Mouse (Mus musculus) kidney, adult 8-10 months (tissue): ENCODE measurements around the gene Sgms1.
"Not testable (repeated sequence)": the region's sequence is repeated elsewhere in the genome, so short reads cannot be mapped to it uniquely, and the experiment has no call there.

Experiments used
- DNase-seq, 2 experiments: peaks; one replicate each; pipeline ENCODE4 v3.0.0; 2022

Gene Sgms1

DNA sequence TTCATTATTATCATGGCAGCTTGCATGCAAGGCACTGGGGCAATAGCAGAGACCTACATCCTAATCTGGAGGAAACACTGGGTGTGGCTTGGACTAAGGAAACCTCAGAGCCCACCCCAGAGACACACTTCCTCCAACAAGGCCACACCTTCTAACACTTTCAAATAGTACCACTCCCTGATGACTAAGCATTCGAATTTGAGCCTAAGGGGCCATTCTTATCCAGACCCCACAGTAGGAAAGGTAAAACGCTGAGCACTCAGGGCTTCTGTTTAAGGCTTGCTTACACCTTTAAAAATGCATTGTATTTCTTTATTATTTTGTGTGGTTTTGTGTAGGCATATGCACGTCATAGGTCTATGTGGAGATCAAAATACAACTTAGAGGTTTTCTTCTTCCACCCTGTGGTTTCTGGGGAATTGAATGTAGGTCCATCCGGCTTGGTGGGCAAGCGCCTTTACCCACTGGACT, 217.0 kb downstream of the Sgms1 start:
- no peak for DNase-seq

DNA sequence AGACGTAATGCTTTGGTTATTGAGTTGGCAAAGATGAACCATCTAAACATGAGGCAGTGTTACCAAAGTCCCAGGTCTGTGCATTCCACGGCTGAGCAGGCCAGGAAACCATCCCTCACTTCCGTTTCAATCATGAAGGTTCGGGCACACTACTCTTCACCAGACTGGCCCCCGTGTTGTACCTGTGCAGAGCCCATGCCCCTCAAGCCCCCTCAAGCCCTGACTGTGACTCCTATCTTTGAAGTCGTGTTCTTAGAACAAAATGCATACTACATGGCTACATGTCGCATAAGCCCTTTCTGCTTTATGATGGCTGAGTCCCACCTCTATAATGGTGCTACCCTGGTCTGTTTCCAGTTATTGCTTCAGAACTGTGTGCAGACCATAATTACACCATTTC, 217.5 kb downstream of the Sgms1 start:
- DNase-seq, result no peak

DNA sequence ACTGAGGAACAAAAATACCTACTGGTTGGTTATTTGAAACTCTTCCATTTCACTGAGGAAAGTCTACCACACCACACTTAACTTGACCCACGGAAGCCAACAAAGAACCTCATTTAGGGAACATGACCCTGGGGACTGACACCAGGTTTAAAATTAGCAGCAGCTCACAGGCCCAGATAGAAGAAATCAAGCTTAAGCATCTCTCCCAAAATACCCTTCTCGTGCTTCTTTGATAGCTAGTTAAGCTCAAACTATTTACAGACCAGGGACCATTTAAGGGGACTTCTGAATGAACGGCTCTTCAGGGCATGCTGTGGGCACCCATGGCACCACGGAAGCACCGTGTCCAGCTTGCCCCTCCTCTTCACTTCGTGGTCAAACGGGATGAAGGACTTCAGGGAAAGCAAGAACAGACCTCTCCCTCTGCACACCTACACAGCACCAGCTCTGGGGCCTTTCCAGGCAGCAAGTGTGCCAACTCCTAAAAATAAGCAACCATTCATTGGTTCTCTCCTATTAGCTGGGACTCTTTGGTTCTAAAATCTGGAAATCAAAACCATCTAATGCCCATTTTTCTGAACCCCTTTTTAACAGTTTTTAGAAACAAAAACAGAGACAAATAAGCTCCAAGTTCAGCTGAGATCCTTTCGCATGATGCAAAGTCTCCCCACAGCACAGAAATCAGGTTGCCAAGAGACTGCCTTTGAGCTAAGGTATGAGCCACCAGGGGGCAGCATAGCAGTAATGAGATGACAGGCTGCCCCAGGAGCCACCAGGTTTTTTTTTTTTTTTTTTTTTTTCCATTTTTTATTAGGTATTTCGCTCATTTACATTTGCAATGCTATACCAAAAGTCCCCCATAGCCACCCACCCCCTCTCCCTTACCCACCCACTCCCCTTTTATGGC, 219.6 kb downstream of the Sgms1 start:
- peak; percentile 68 to 84 for DNase-seq

DNA sequence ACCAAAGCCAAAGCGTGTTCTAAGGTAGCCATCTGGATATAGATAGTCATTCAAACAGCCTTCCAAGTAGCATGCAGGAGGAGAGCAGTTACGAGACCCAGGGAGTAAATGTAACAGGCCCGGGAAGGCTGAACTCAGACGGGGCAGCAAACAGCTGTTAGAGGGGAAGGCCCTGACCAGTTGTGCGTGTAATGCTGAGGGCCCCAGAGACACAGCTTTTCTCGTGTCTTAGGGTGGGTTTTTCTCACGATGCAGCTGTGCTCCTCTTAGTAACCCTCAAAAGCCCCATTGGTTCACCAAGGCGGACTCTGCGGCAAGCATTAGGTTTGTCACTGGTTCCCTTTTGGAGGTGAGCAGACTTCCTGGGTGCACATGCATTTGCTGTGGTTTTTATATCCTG, 221.5 kb downstream of the Sgms1 start:
- no peak for DNase-seq

DNA sequence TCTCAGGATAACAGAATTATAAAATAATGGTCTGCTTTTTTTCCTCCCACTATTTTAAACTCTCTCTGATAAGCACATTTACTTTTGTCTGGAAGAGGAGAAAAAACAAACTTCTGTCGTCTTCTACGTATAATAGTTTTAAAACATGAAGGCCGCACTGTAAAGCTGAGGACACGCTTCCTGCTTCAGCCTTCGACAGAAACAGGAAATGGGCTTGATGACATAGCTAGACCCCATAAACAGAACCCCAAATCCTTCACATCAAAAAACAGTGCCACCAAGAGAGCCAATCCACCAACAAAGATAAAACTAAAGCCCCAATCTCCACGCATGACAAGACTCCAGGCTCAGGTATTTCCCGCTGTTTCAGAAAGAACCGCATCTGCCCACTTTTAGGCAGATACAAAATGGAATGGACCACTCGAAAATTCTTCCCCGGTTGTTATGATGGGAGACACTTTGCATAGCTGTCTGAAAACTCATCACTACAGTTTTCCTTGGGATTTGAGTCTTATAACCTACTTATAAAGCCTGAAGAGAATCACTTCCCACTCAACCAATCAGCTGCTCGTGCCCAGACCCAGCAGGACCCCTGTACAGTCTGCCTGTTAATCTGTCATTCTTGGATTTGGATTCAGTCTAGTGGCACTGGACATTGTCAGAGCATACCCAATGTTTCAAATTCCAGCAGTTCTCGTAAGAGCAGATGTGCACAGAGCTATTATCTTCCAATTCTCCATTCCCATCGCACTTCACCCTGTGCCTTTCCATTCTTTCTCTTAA, 222.5 kb downstream of the Sgms1 start:
- DNase-seq, result no peak

DNA sequence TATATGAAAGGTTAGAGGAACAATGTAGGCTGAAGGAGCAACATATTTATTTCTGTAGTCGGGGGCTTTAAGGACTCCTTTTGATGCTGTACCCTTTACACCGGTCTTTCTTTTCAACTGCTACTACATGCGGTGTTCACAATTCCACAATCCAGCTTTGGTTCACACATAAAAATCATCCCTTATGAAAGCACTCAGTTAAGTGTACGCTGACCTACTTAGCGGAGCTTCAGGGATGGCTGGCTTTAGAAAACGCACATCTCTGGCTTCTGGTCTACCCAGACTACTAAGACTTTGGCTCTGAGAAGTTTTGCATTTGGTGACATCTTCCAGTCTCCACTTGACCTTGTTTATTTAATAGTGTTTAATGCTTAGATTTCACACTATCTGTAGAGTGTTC, 223.8 kb downstream of the Sgms1 start:
- DNase-seq, result no peak

DNA sequence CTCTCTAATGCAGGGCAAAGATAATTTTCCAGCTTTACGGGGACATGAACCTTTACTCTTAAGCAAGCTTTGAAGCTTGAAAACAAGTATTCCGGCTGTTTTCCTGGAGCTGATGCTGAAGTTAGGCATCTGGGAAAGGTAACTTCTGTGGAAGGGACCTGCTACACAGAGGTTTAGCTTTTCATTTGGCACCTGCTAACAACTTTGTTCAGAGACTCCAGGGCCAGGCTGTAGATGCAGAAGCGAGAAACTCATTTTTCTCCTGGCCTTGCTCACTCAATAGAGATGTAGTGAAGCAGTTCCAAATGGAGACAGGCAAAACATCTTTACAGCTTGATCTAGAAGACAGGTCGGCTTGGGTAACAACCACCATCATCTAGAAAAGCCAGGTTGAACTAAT, 225.4 kb downstream of the Sgms1 start:
- DNase-seq, result no peak

DNA sequence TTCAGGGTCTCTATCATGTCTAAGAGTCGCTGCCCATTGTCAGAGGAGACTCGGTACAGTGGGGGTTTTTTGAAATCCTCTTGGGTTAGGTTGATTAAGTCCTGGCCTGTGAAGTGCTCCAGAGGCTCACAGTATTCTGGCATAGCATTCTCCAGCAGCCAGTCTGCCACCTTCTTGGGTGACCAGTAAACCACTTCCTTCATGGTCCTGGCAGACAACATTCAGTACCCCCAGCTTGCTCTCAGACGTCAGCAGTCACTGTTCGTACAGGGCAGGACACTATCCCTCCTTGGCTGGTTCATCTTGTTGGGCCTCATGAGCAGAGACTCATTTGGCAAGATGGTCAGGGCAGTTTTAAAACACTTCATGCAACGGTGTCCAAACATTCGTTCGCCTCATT, 229.6 kb downstream of the Sgms1 start:
- DNase-seq, result no peak

DNA sequence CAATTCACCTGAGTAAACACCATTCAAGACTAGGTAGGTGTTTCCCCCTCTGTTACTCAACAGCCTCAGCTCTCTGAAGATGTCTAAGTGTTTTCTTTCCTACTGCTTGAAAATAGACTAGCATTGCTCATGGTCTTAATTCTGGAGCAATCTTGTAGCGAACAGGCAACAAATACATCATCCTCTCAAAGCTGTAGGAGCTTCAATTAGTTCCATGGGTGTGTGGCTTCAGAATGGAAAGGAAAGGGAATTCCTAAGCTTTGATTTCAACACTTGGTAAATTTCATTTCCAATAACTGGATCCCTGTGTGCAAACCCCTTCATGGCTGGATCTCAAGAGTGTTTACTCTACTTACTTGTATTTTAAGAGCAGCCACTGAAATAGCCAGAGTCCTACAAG, 230.3 kb downstream of the Sgms1 start:
- no peak for DNase-seq

DNA sequence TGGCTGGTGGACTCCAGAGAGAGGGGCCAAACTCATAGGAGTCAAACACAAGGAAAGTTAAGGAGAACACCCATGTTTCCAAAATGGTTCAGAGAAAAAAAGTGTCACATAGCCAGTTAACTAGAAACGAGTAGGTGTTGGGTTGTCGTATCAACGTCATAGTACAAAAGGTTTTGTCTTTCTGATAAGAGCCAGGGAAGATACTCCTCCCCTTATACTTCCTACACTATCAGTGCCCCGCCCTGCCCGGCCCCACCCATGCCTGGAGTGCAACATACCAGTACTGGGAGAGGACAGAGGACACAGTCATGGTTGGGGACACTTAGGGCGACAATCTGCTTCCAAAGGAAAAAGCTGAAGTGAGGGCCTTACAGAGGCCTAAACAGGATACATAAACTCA, 232.5 kb downstream of the Sgms1 start:
- no peak for DNase-seq

DNA sequence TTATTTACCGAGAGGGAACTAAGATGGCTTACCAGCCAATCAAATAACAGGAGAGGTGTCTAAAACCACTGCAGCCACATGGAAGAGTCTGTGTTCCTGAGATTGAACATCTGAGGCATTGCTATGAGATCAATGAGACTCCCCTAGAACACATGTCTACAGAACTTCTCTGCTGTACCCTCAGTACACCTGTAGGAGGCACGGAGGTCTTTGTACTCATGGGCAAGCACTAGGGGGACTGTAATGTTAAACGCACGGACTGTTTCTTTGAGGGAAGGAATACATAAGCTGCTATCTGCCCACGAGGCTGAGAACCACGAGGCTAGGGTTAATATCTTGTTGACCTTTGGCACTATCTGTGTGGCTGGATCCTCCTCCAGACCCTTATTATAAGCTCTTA, 237.0 kb downstream of the Sgms1 start:
- no peak for DNase-seq

DNA sequence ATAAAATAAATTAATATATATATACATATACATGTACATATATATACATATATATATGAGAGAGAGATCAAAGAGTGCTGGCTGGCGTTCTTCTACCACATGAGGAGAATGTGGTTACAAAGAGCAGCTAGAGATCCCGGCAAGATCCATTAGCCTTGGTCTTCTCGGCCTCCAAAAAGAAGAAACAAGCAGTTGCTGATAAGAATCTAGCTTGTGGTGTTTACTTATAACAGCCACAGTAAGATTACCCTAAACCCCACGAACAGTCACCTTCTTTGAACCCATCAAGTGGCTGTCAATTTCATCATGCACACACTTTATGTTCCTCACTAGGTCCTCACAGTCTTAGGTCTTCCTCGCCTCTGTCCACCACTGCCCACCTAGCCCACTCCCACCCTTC, 240.8 kb downstream of the Sgms1 start:
- DNase-seq, result no peak

DNA sequence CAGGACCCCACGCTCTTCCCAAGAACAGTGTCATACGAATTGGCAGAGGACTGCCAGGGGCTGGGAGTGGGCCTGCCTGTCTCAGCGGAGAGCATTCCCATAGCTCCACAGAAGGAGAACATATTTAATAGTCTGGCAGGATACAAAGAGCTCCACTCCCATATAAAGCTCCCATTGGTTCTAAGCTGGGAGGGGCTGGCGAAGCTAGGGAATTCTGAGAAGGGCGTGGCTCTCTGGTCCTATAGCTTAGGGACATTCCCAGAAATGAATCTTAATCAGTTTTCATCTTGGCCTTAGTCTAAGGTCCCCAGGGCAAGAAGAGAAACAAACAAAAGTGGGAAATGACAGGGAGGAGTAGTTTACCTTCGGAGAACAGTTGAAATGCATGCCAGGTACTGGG, 247.1 kb downstream of the Sgms1 start:
- no peak for DNase-seq

DNA sequence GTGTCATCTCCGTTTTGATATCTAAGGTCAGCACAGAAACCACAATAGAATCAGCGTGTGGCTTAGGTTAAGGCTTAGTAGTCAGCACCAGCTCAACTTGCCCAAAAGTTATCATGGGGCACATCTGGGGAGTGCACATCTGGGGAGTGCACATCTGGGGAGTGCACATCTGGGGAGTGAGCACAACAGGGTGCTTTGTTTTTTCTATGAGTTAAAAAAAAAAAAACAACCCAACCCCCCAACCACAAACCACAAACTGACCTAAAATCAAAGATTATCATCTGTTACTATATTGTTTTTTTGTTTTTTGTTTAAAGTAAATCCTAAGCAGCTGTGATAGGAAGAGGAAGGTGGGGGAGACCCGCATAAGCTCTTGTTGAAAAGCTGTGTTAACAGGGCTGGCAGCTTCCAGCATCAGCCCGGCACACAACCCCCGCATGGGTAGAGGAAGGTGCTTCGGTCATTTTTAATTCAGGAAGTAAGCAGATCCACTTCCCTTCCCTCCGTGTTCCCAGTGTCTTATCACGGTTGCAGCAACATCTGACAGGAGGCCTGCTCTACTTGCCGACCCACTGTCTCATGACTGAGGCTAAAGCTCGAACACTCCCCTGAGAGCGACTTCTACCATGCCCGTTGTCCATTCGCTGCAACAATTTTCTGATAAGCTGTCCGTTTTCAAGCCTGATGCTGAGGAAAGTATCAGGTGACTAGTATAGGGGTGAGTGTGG, 251.0 kb downstream of the Sgms1 start:
- DNase-seq, result no peak

DNA sequence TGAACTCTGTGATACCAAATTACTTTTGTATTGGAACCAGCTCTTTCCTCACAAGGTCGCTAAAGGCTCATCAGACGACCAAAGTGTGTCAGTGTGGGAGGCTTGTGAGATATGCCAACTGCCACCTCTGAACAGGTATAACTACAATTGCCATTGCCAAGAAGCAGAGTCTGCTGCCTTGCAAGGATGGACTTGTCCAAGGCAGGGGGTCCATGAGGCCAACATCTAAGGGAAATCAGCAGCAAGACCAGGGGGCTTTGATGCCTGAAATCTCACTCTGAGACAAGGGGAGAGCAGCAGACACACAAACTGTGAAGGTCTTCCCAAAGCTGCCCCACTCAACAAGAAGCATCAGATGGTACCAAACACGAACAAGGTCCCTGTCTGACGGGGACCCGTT, 251.6 kb downstream of the Sgms1 start:
- no peak for DNase-seq

DNA sequence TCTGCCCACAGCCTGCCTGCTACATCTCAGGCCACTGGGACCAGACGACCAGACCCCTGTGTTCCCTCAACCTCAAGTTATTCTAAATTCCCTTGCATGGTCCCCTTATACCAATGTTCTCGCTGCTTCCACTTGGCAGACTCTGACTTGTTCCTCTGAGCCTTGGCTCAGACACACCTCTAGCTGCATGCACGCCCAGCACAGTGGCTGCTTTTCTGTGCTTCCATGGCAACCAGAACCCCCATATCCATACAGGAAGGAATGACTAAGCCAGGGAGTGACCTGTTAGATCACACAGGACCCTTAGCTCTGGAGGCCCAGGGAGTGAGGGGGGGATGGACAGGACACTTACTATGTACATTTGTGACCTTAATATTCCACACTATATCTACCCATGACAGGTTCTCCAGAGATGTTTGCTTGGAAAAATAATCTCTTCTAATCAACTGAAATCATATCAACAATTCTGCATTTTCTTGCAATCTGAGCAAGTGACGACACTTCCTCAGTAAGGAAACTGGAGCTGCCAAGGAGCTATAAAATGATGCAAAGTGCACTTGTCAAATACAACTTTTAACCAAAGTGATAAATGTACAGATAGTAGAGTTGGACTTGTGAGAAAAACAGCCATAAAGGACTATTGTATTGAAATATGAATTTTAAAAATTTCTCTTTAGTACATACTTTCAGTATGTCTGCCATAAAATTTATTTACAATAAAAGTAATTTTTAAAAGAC, 252.5 kb downstream of the Sgms1 start:
- no peak for DNase-seq

DNA sequence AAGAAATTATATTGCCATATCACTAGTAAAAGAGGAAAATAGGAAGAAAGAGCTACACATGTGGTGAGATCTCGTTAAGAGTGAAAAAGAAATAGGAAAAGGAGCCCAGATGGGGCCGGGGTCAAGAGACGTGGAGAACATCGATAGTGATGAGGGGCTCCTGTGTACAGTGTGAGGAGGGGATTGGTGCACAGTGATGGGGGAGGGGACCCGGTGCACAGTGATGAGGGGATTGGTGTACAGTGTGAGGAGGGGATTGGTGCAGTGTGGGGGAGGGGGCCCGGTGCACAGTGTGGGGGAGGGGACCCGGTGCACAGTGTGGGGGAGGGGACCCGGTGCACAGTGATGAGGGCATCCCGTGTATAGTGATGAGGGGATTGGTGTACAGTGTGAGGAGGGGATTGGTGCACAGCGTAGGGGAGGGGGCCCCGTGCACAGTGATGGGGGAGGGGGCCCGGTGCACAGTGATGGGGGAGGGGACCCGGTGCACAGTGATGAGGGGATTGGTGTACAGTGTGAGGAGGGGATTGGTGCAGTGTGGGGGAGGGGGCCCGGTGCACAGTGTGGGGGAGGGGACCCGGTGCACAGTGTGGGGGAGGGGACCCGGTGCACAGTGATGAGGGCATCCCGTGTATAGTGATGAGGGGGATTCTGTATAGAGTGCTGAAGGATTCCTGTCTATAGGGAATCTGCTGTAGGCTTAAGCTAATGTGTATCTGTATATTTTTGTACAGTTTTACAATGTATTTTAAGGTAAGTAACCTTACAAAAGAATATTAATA, 257.6 kb downstream of the Sgms1 start:
- not testable (repeated sequence) for DNase-seq

DNA sequence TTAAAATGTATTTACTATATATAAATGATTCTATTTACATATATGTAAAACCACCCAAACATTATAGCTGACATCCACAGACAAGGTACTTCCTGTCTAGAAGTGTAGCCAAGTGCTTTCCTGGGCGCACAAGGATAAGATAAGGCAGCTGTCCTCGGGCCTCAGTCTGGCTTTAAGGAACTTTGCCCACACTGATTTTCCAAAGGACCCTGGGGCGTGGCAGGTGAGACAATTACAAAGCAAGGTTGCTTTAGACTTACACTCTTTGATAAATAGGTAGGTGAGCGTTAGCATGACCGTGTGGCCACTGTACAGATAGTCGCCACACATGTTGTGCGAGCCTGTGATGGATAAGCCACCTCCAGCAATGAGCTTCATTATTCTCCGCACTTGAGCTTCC, 260.2 kb downstream of the Sgms1 start:
- DNase-seq, result no peak

DNA sequence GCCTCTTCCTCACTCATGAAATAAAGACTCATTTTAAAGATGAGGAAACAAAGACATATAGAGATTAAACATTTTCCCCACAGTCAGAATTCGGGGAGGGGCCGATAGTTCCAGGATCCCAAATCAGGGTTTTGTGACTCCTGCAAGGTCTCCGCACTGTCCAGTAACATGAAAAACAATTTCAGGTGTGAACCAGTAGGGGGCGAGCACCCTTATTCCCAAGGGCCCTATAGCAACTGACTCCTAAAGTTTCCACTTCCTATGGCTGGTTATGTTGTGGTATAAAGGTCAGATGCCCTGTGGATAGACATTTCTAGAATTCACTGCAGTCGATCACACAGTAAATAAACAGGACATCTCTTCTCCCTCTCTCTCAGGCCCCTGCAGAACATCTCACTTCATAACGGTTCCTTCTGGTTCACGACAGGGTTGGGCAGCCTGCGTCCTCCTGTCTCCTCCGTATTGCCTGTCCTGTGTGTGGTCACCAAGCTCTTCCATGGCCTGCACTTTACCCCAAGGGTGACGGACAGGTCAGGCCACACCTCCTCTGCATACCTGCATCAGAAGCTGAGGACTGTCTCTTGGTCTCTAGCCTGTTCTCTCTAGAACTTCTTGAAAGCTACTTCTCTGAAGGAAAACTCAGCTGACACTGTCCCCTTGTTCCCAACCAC, 262.2 kb downstream of the Sgms1 start:
- no peak for DNase-seq

DNA sequence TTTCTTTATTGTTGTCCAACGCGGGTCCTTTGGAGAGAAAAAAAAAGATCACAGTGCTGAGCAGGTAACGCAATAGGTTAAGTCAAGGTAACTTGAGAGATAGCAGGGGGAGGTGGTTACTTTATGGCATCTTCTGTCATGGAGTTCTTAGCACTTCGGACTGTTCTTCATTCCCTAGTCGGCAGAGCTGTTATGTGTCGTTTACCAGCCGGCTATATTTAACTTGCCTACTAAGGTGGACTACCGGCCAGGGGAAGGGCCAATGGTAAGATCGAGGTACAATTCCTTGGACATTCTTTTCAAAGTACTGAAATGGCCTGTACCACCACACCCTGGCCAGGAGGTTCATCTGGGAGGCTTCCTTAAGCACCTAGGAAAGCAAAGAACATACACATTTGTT, 265.4 kb downstream of the Sgms1 start:
- DNase-seq, result no peak

DNA sequence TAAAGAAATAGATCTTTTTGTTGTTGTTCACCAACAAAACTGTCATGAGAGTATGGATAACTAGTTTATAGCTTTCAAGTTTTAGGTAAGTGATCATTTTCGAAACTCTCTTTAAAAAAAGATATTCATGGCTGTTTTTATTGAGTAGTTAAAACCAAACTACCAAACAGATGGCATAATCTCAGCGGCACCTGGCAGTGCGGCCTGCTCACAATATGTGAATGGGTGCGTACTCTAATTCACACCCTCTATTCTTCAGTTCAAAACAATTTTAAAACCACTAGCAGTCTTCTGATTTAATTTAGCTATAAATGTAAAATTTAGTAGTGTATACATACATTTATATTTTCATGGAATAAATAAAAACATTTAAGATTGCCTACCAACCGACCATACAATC, 266.3 kb downstream of the Sgms1 start:
- DNase-seq, result no peak
